Mouse (Mus musculus) heart, embryonic 14.5 days (tissue): ENCODE results near the gene Polrmt. TPM values are rescaled to one million over a fixed set of nuclear protein-coding genes. Genes with fewer than 3 reads are reported as not detected.

Source experiments
- ATAC-seq: fragments of 200-750 bp; cut with Nextera tagmentation; 2 replicates; pipeline ENCODE4 v1.8.0; 2017; ENCODE audit warnings: low read depth, moderate TSS enrichment; ENCODE audit not compliant: insufficient number of reproducible peaks, insufficient read depth, low FRiP score
- H3K27ac ChIP-seq, 2 experiments: fragments of 200-500 bp in 1 of 2; fragments of 300-500 bp in 1 of 2; sonication (generic) in 1 of 2; replicated peaks in 1 of 2; 2 replicates each; pipeline ENCODE4 v1.5.1; 2012 to 2014; ENCODE audit warnings: low read depth in 2 of 2, low read length in 2 of 2, control low read depth in 1 of 2, mild to moderate bottlenecking in 1 of 2, mixed read lengths in 1 of 2; ENCODE audit not compliant: control insufficient read depth in 1 of 2, insufficient read depth in 1 of 2
- H3K27me3 ChIP-seq: fragments of 300-500 bp; sonication (generic); 2 replicates; pipeline ENCODE4 v1.6.1; 2014; ENCODE audit warnings: mild to moderate bottlenecking, low read length, control low read depth; ENCODE audit not compliant: control insufficient read depth, insufficient read depth
- H3K36me3 ChIP-seq: fragments of 300-500 bp; sonication (generic); 2 replicates; pipeline ENCODE4 v1.6.1; 2014; ENCODE audit warnings: mild to moderate bottlenecking, control low read depth, low read length, mixed read lengths; ENCODE audit not compliant: control insufficient read depth, insufficient read depth
- H3K4me1 ChIP-seq, 2 experiments: fragments of 200-500 bp in 1 of 2; fragments of 300-500 bp in 1 of 2; sonication (generic) in 1 of 2; 2 replicates each; pipeline ENCODE4 v1.6.1; 2012 to 2014; ENCODE audit warnings: low read length in 2 of 2, control low read depth in 1 of 2, mixed read lengths in 1 of 2; ENCODE audit not compliant: control insufficient read depth in 2 of 2, insufficient read depth in 2 of 2
- H3K4me2 ChIP-seq: fragments of 300-500 bp; sonication (generic); 2 replicates; pipeline ENCODE4 v1.6.1; 2014; ENCODE audit warnings: mild to moderate bottlenecking, low read length
- H3K4me3 ChIP-seq, 2 experiments: fragments of 200-500 bp in 1 of 2; fragments of 300-500 bp in 1 of 2; sonication (generic) in 1 of 2; 2 replicates each; pipeline ENCODE4 v1.5.1; 2012 to 2014; ENCODE audit warnings: low read length in 2 of 2, mild to moderate bottlenecking in 2 of 2, control low read depth in 1 of 2, low read depth in 1 of 2, moderate library complexity in 1 of 2; ENCODE audit not compliant: control insufficient read depth in 1 of 2, insufficient read depth in 1 of 2
- H3K9ac ChIP-seq: fragments of 300-500 bp; sonication (generic); 2 replicates; pipeline ENCODE4 v1.6.1; 2014; ENCODE audit warnings: mild to moderate bottlenecking, low read length
- H3K9me3 ChIP-seq: fragments of 300-500 bp; sonication (generic); 2 replicates; pipeline ENCODE4 v1.6.1; 2016; ENCODE audit warnings: low read length, control low read depth; ENCODE audit not compliant: control insufficient read depth
- WGBS: fragments of 180-500 bp; shearing (Covaris S2); extraction: QIAGEN DNeasy Blood & Tissue Kit; methylation state at CpG from one replicate; pipeline ENCODE4 v1.1.7; 2014; 5-methylcytosine and 5-hydroxymethylcytosine counted together
- polyA plus RNA-seq: library from polyadenylated mRNA; unstranded; fragments of >200 nt; fragmentation: Nextera tagmentation; extraction: Ambion mirVana; gene quantifications from 2 replicates; pipeline ENCODE4 v1.2.1, GENCODE M21; 2014

Polrmt gene
- polyA plus RNA-seq, 1 experiment from 2014 or later: 27.4 TPM

DNA sequence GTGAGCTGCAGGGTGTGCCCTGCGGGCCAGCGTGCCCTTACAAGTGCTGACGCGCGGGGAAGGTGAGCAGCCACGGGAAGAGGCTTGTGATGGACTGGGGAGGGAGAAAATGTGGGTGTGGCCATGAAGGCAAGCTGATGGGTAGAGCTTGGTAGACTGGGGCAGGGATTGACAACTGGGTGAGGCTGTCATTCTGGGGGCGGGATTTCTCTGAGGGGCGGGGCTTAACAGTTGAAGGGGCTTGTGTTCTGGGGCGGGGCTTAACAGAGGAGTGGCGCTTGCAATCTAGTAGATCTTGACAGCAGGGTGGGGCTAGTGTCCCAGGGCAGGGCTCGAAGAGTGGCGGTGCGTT, 34.3 kb upstream of the Polrmt start:
- no peak for ATAC-seq
- Histone ChIP-seq H3K4me2 (peak overlapping the region; percentile 83), H3K9me3 (no peaks in the 10 kb centered on the region), H3K36me3 (no peaks in the 10 kb centered on the region), H3K27ac (no peak overlapping the region), H3K27me3 (peaks cover 16% of the 10 kb centered on the region), H3K9ac (no peak overlapping the region), H3K4me1 (peaks cover 21 to 33% of the 10 kb centered on the region in 2 experiments), H3K4me3 (peak overlapping the region; percentile 37 to 58)
- 2% methylated on average over 13 of the region's 13 CpGs for WGBS

DNA sequence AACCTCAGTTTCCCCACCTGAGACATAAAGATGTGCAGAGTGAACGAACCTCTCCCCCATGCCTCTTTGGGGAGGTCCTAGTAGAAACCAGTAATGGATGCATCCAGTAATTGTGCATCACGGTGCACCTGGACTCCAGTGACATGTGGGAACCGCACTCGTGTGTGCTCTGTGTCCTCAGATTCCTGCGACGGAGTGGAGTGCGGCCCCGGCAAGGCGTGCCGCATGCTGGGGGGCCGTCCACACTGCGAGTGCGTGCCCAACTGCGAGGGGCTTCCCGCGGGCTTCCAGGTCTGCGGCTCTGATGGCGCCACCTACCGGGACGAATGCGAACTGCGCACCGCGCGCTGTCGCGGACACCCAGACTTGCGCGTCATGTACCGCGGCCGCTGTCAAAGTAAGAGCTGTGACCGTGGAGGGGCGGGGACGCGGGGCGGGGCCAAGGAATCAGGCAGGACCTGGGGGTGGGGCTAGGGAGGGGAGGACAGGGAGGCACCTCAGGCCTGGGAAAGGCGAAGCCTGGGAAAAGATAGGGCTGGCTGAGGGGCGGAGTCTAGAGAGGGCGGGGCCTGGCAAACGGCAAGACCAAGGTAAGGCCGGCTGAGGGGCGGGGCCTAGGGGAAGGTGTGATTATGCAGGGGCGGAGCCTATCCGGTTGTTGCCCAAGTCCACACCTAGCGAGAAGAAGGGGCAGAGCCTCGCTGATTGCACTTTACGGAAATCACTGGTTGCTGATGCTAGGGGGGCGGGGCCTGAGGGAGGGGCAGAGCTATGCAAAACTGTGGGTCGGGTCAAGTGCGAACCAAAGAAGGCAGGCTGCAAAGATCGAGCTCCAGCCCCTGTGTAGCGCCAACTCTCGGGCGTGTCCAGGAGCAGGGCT, 33.6 kb upstream of the Polrmt start:
- Histone ChIP-seq H3K4me1 (peaks cover 21 to 33% of the 10 kb centered on the region in 2 experiments), H3K4me2 (peak overlapping the region; percentile 83), H3K27ac (no peak overlapping the region), H3K4me3 (peak overlapping the region; percentile 37 to 58), H3K36me3 (no peaks in the 10 kb centered on the region), H3K9ac (no peak overlapping the region), H3K27me3 (peaks cover 16% of the 10 kb centered on the region), H3K9me3 (no peaks in the 10 kb centered on the region)
- peak; percentile 87 for ATAC-seq
- 3% methylated on average over 54 of the region's 55 CpGs for WGBS

DNA sequence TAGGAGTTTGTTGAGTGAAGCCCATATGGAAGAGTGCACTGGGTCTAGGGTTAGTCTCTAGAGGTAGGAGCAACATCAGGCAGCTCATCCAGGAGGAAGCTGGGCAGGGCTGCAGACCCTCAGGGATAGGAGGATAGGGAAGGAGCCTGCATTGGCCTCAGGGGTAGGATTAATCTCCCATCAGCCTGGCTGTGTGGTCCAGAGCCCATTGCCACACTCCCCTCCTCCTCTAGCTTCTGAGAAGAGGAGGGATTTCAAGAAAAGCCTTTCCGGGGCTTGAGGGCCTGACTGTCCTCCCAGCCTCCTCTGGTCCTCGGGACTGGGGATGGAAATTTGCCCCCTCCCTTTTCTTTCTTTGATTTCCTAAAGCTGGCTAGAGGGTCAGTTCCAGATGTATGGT, 32.8 kb upstream of the Polrmt start:
- Histone ChIP-seq H3K4me1 (peaks cover 21 to 33% of the 10 kb centered on the region in 2 experiments), H3K9me3 (no peaks in the 10 kb centered on the region), H3K4me3 (no peak overlapping the region), H3K9ac (no peak overlapping the region), H3K27me3 (peaks cover 15% of the 10 kb centered on the region), H3K36me3 (no peaks in the 10 kb centered on the region), H3K4me2 (no peak overlapping the region), H3K27ac (0 out of 4 replicates have a peak overlapping the region, but pooled peaks of 1 of the 2 experiments have one; percentile 84)
- 32% methylated on average over 2 of the region's 2 CpGs for WGBS
- ATAC-seq: no peak

GRCm38 (mm10) chr10:79778006-79778405, 31.6 kb upstream of the Polrmt start:
- peak overlapping the region; percentile 78 for H3K4me2 ChIP-seq
- H3K36me3 ChIP-seq: no peaks in the 10 kb centered on the region
- WGBS: 7% methylated on average over 15 of the region's 15 CpGs
- H3K4me3 ChIP-seq: peak overlapping the region; percentile 7 to 51; a peak in 3 of 4 replicates
- peaks cover 13% of the 10 kb centered on the region for H3K27me3 ChIP-seq
- H3K27ac ChIP-seq: peak overlapping the region; percentile 74 to 84
- H3K9me3 ChIP-seq: no peaks in the 10 kb centered on the region
- H3K9ac ChIP-seq: peak overlapping the region; percentile 73
- H3K4me1 ChIP-seq: peaks cover 21 to 33% of the 10 kb centered on the region in 2 experiments
- ATAC-seq: peak; percentile 36; the same call in 1 of the 2 replicates

- Histone ChIP-seq H3K9me3 (0 out of 2 replicates have a peak, but pooled peaks cover 5% of the 10 kb centered on the region), H3K4me3 (peak within 1 kb of the TSS; percentile 51 to 55), H3K36me3 (no peaks in the 10 kb centered on the region), H3K4me1 (peaks cover 21 to 33% of the 10 kb centered on the region in 2 experiments), H3K27ac (peak within 1 kb of the TSS; percentile 74 to 84), H3K27me3 (peaks cover 8% of the 10 kb centered on the region), H3K4me2 (peak within 1 kb of the TSS; percentile 78), H3K9ac (peak within 1 kb of the TSS; percentile 73)
- ATAC-seq: no peak
- WGBS: 2% methylated on average over 39 of the region's 39 CpGs
Observed at GRCm38 (mm10) chr10:79777103-79777531, 30.7 kb upstream of the Polrmt start, which contains the start of gene Fstl3. Gene Fstl3, plus strand, starts transcription at chr10:79777272.

DNA sequence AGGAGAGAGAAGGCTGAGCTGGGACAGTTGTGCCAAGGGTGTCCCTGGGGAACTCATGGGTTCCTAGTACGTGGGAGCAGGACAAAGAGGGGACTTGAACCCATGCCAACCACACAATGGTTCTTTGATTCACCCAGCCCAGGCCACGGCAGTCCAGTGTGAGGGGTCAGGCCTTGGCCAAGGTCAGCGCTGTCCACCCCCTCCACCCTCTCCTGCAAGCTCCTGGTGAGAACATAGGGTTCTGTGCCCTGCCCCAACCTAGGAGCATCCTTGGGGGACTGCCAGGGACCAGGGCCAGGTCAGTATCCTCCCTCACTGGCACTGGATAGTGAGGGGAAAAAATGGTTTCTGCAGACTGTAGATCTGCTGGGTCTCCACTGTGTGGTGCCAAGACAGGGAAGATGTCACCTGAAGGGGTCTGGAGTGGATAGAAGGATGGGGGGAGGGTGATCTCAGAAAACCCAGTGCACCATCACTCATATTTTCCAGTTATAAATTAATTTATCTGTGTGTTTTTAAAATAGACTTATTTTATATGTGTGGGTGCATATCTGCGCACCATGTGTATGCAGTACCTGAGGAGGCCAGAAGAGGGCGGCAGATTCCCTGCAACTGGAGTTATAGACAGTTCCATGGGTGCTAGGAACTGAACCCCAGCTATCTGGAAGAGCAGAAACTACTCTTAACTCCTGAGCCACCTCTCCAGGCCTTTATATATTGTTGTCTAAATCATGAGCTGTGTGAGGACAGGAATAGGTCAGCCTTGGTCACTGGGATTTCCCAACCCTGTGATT, 28.3 kb upstream of the Polrmt start:
- Histone ChIP-seq H3K4me2 (no peak overlapping the region), H3K4me3 (no peak overlapping the region), H3K36me3 (no peaks in the 10 kb centered on the region), H3K9ac (no peak overlapping the region), H3K4me1 (peaks cover 10 to 21% of the 10 kb centered on the region in 2 experiments), H3K27me3 (no peaks in the 10 kb centered on the region), H3K9me3 (0 out of 2 replicates have a peak, but pooled peaks cover 5% of the 10 kb centered on the region), H3K27ac (no peak overlapping the region)
- ATAC-seq: no peak
- 57% methylated on average over 5 of the region's 5 CpGs for WGBS

- no peak for ATAC-seq
- no peak overlapping the region for H3K9ac ChIP-seq
- WGBS: 85% methylated on average over 2 of the region's 2 CpGs
Observed at GRCm38 (mm10) chr10:79773208-79773607, 26.8 kb upstream of the Polrmt start.

More at GRCm38 (mm10) chr10:79773208-79773607, 26.8 kb upstream of the Polrmt start:
- H3K4me1 ChIP-seq: peaks cover 10 to 19% of the 10 kb centered on the region in 2 experiments
- no peaks in the 10 kb centered on the region for H3K36me3 ChIP-seq
- H3K4me3 ChIP-seq: no peak overlapping the region
- no peak overlapping the region for H3K4me2 ChIP-seq
- H3K9me3 ChIP-seq: 0 out of 2 replicates have a peak, but pooled peaks cover 5% of the 10 kb centered on the region
- H3K27me3 ChIP-seq: no peaks in the 10 kb centered on the region
- no peak overlapping the region for H3K27ac ChIP-seq
